Mouse (Mus musculus) colon, adult 2 months (tissue): Measurements from ENCODE around the gene Tmem238. TPM values are rescaled to one million over a fixed set of nuclear protein-coding genes. Genes with fewer than 3 reads are reported as not detected.

Source experiments
- polyA plus RNA-seq: library from polyadenylated mRNA; depleted of rRNA; stranded (reverse); fragments of >200 nt; gene quantifications from 2 replicates; pipeline ENCODE4 v1.2.3, GENCODE M21; 2012; rRNA removed

Tmem238 gene
- polyA plus RNA-seq: 227 and 263 TPM in 2 replicates

GRCm38 (mm10) chr7:4789436-4789935, at the start of gene Tmem238:
Tmem238 (minus strand) TSS chr7:4789656.

GRCm38 (mm10) chr7:4812303-4813104, 23.0 kb upstream of the Tmem238 start, which contains the start of gene Ube2s:
Ube2s (minus strand) TSS chr7:4812590.

GRCm38 (mm10) chr7:4792278-4793212, 3.1 kb upstream of the Tmem238 start, which contains the start of gene Rpl28:
Rpl28 (plus strand) TSS chr7:4792874.

GRCm38 (mm10) chr7:4782759-4783158, 6.7 kb downstream of the Tmem238 start, which contains the start of the genes Il11 and Tmem190:
Il11 (minus strand) TSS chr7:4782859.
Tmem190 (plus strand) TSS chr7:4782937.

GRCm38 (mm10) chr7:4771202-4771601, 18.3 kb downstream of the Tmem238 start, which contains the start of gene Fam71e2:
Fam71e2 (minus strand) TSS chr7:4771302.

GRCm38 (mm10) chr7:4752821-4753570, 36.5 kb downstream of the Tmem238 start, which contains the start of gene Cox6b2:
Cox6b2 (minus strand) TSS chr7:4753094.

GRCm38 (mm10) chr7:4739544-4740275, 49.7 kb downstream of the Tmem238 start, which contains the start of gene Kmt5c:
Kmt5c (plus strand) TSS chr7:4740115.

Other genes starting within 250 kb of the Tmem238 start
- gene Syt5, start 242.1 kb downstream of the Tmem238 start, polyA plus RNA-seq: 11.2 and 12.5 TPM in 2 replicates
- 58.9 and 64.2 TPM in 2 replicates for gene Ptprh, start 185.6 kb downstream of the Tmem238 start, polyA plus RNA-seq
- gene Tmem86b, start 158.2 kb downstream of the Tmem238 start, polyA plus RNA-seq: 11.1 and 15.0 TPM in 2 replicates
- gene Ppp6r1, start 130.6 kb downstream of the Tmem238 start, polyA plus RNA-seq: 135 and 140 TPM in 2 replicates
- 43.6 and 46.8 TPM in 2 replicates for gene Hspbp1, start 104.6 kb downstream of the Tmem238 start, polyA plus RNA-seq
- gene Brsk1, start 99.1 kb downstream of the Tmem238 start, polyA plus RNA-seq: 5.2 and 6.4 TPM in 2 replicates
- gene Tmem150b, start 64.4 kb downstream of the Tmem238 start, polyA plus RNA-seq: 21.0 and 24.9 TPM in 2 replicates
- 187 and 215 TPM in 2 replicates for gene Kmt5c, start 49.5 kb downstream of the Tmem238 start, polyA plus RNA-seq
- gene Cox6b2, start 36.6 kb downstream of the Tmem238 start, polyA plus RNA-seq: 22.5 and 40.9 TPM in 2 replicates
- not detected in 2 replicates for gene Fam71e2, start 18.4 kb downstream of the Tmem238 start, polyA plus RNA-seq
- gene Il11, start 6.8 kb downstream of the Tmem238 start, polyA plus RNA-seq: 0.90 and 1.0 TPM in 2 replicates
- gene Tmem190, start 6.7 kb downstream of the Tmem238 start, polyA plus RNA-seq: not detected in 2 replicates
- gene Rpl28, start 3.2 kb upstream of the Tmem238 start, polyA plus RNA-seq: 405 and 513 TPM in 2 replicates
- gene Ube2s, start 22.9 kb upstream of the Tmem238 start, polyA plus RNA-seq: 143 and 257 TPM in 2 replicates
- gene Shisa7, start 55.0 kb upstream of the Tmem238 start, polyA plus RNA-seq: 2.0 and 2.8 TPM in 2 replicates
- 40.8 and 52.6 TPM in 2 replicates for gene Isoc2b, start 80.6 kb upstream of the Tmem238 start, polyA plus RNA-seq
- 18.6 and 21.4 TPM in 2 replicates for gene Isoc2a, start 87.5 kb upstream of the Tmem238 start, polyA plus RNA-seq
- gene Gm36210, start 116.9 kb upstream of the Tmem238 start, polyA plus RNA-seq: 0.08 TPM in 1 of 2 replicates, not detected in the other
- gene Zfp628, start 125.6 kb upstream of the Tmem238 start, polyA plus RNA-seq: 31.6 and 31.7 TPM in 2 replicates
- 16.0 and 18.1 TPM in 2 replicates for gene Nat14, start 132.4 kb upstream of the Tmem238 start, polyA plus RNA-seq
- 12.0 and 12.4 TPM in 2 replicates for gene Ssc5d, start 136.1 kb upstream of the Tmem238 start, polyA plus RNA-seq
- gene Sbk2, start 174.8 kb upstream of the Tmem238 start, polyA plus RNA-seq: 0.09 and 0.30 TPM in 2 replicates
- gene Sbk3, start 181.5 kb upstream of the Tmem238 start, polyA plus RNA-seq: 0.28 TPM in 1 of 2 replicates, not detected in the other
- gene Zfp579, start 206.5 kb upstream of the Tmem238 start, polyA plus RNA-seq: 60.1 and 63.9 TPM in 2 replicates
- gene Zfp524, start 224.8 kb upstream of the Tmem238 start, polyA plus RNA-seq: 58.6 and 61.0 TPM in 2 replicates
- 35.6 and 36.3 TPM in 2 replicates for gene Fiz1, start 225.0 kb upstream of the Tmem238 start, polyA plus RNA-seq
- gene Gm44973, start 225.8 kb upstream of the Tmem238 start, polyA plus RNA-seq: 0.35 TPM in 1 of 2 replicates, not detected in the other
- 37.3 and 43.2 TPM in 2 replicates for gene Zfp865, start 230.7 kb upstream of the Tmem238 start, polyA plus RNA-seq
- gene Ccdc106, start 230.9 kb upstream of the Tmem238 start, polyA plus RNA-seq: 3.0 and 3.6 TPM in 2 replicates
- gene 4632433K11Rik, start 244.5 kb upstream of the Tmem238 start, polyA plus RNA-seq: not detected in 2 replicates
- 6.4 and 8.7 TPM in 2 replicates for gene Zfp784, start 248.8 kb upstream of the Tmem238 start, polyA plus RNA-seq